21 mouse cellular contexts compared by ENCODE assay signal in the genomic region with DNA sequence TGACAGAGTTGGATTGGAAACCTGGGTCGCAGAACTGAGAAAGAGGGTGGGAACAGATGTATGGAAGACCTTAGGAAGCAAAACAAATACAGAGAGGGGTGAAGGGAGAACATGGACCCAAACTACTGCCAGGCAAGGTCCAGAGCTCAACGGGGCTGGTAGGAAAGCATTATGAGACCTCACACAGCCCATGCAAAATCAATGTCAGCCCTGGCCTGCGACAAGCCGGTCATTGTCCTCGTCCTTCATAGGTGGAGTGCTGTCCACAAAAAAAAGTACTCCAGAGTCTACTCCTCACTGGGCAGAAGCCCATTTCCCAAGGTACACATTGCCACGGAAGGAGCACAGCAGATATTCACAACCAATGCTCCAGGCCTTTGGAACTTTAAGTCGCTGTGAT.
"Had no signal": no experiment of that assay in that cellular context is flagged by ENCODE, and none has a peak within 500 bp of the region (broad histone marks: within the 10 kb centered on the region; RNA-seq: fewer than 3 reads in every experiment).

No protein-coding gene starts in this region.

- H3K9me3 ChIP-seq: heart, embryonic 13.5 days; heart, embryonic 15.5 days; hindbrain, embryonic 10.5 days; hindbrain, embryonic 12.5 days; intestine, embryonic 15.5 days; limb, embryonic 13.5 days; limb, embryonic 15.5 days had no signal

- H3K4me2 ChIP-seq: limb, embryonic 15.5 days had no signal

- H3K36me3 ChIP-seq: heart, embryonic 13.5 days; heart, embryonic 15.5 days; hindbrain, embryonic 10.5 days; hindbrain, embryonic 12.5 days; intestine, embryonic 15.5 days; limb, embryonic 13.5 days; limb, embryonic 15.5 days had no signal

- H3K27me3 ChIP-seq: hindbrain, embryonic 12.5 days had no signal

- DNase-seq: gastrocnemius, adult 2 months; gastrocnemius, postnatal 10 days; gastrocnemius, postnatal 25 days; heart, adult 2 months; heart, postnatal 4 days; kidney, adult 18-20 months; kidney, adult 8-10 months; kidney, postnatal 10 days; kidney, postnatal 36 days; layer of hippocampus, adult 9-11 months; layer of hippocampus, postnatal 36 days; left cerebral cortex, postnatal 4 days had no signal

- H3K27ac ChIP-seq: gastrocnemius, adult 2 months; heart, adult 2 months; heart, embryonic 13.5 days; heart, embryonic 15.5 days; hindbrain, embryonic 10.5 days; intestine, embryonic 15.5 days; limb, embryonic 13.5 days; limb, embryonic 15.5 days had no signal

- ATAC-seq: inflammation-experienced regulatory T-cells, adult 6 months; intestine, postnatal 0 days had no signal

- H3K4me3 ChIP-seq: heart, adult 2 months; intestine, embryonic 15.5 days had no signal

- H3K9ac ChIP-seq: heart, embryonic 13.5 days; heart, embryonic 15.5 days; intestine, embryonic 15.5 days; limb, embryonic 13.5 days; limb, embryonic 15.5 days had no signal
